ENCODE assay signal across 15 mouse cellular contexts in the genomic region with DNA sequence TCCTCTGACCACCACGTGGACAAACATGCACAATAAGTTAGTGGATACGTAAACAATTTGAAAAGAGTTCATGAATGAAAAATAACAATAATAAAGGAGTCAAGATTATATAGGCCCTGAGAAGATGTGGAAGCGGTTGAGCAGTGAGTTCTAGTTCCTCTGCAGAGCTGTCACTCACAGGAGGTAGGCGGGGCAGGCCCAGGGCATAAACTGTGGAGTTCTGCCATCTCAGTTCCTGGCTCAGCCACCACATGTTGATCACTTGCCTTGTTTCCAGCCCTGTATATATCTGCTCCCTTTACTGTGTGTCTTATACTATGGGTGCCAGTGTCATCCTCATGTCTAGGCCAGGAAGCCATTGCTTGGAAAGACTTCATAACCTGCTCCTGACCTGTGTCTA. TPM values are rescaled to one million over a fixed set of nuclear protein-coding genes. Genes with fewer than 3 reads are reported as not detected.
"Had no signal": no experiment of that assay in that cellular context is flagged by ENCODE, and none has a peak within 500 bp of the region (broad histone marks: within the 10 kb centered on the region; RNA-seq: fewer than 3 reads in every experiment).

No protein-coding gene starts in this region.

- H3K9ac ChIP-seq: kidney, embryonic 15.5 days; limb, embryonic 13.5 days; lung, embryonic 14.5 days; neural tube, embryonic 12.5 days had no signal

- H3K27ac ChIP-seq: kidney, embryonic 15.5 days; limb, embryonic 13.5 days; midbrain, embryonic 10.5 days; neural tube, embryonic 12.5 days; stomach, postnatal 0 days had no signal

- H3K4me3 ChIP-seq: kidney, embryonic 15.5 days; limb, embryonic 13.5 days; midbrain, embryonic 10.5 days; neural tube, embryonic 12.5 days had no signal

- DNase-seq: kidney, adult 2 months; kidney, postnatal 14 days; layer of hippocampus, postnatal 36 days; lung, embryonic 14.5 days; lung, postnatal 14 days; midbrain, embryonic 14.5 days; thymus, postnatal 4 days had no signal

- H3K4me2 ChIP-seq: kidney, embryonic 15.5 days; limb, embryonic 13.5 days; liver, embryonic 11.5 days; lung, embryonic 14.5 days; neural tube, embryonic 12.5 days had no signal

- H3K4me1 ChIP-seq: kidney, embryonic 15.5 days; limb, embryonic 13.5 days; midbrain, embryonic 10.5 days; neural tube, embryonic 12.5 days had no signal

- H3K9me3 ChIP-seq: kidney, embryonic 15.5 days; limb, embryonic 13.5 days; midbrain, embryonic 10.5 days; neural tube, embryonic 12.5 days had no signal

- H3K36me3 ChIP-seq: neural tube, embryonic 12.5 days had no signal

- H3K27me3 ChIP-seq: kidney, embryonic 15.5 days; limb, embryonic 13.5 days; neural tube, embryonic 12.5 days had no signal

RNA-seq across cellular contexts. Expression of a gene that starts 59.3 kb away (rescaled TPM):
- total RNA-seq: megakaryocyte progenitor cell, adult 5-6 weeks; neutrophil, adult 5-6 weeks had no signal
